Mouse (Mus musculus): ENCODE measurements around the gene Cldn11. TPM values are rescaled to one million over a fixed set of nuclear protein-coding genes. Genes with fewer than 3 reads are reported as not detected.
A peak's percentile ranks its signal among the peaks of the same experiment; 100 is the strongest.

The Cldn11 gene
- polyA plus RNA-seq (2014; fragmentation: Nextera tagmentation; extraction: Ambion mirVana), result 8.7 and 9.6 TPM in 2 replicates

- Histone ChIP-seq H3K9ac (ENCODE audit: low read length) (peak within 1 kb of the TSS; percentile 33; the same call in 1 of the 2 replicates), H3K4me1 (ENCODE audit: control insufficient read depth, insufficient read depth, low read length) (peaks cover 3% of the 10 kb centered on the region; the same call in 1 of the 2 replicates), H3K4me2 (peak within 1 kb of the TSS; percentile 89), H3K9me3 (ENCODE audit: control insufficient read depth, low read length) (no peaks in the 10 kb centered on the region), H3K4me3 (ENCODE audit: low read depth, low read length) (peak within 1 kb of the TSS; percentile 38), H3K36me3 (ENCODE audit: control insufficient read depth, insufficient read depth, low read length) (no peaks in the 10 kb centered on the region), H3K27me3 (ENCODE audit: control insufficient read depth, insufficient read depth, low read length) (peaks cover 14% of the 10 kb centered on the region), H3K27ac (ENCODE audit: low read depth, low read length) (no peak within 1 kb of the TSS)
- WGBS, result under 1% methylated on average over 33 of the region's 33 CpGs
- ATAC-seq (ENCODE audit: low FRiP score) (peak; percentile 90), DNase-seq (ENCODE audit: low spot score, missing footprints) (peak; percentile 94)
These were observed at the start of gene Cldn11 for GRCm38 (mm10) chr3:31149706-31150105. Gene Cldn11 (plus strand): TSS chr3:31149920.

- H3K9me3 ChIP-seq (ENCODE audit: control insufficient read depth, low read length), result no peaks in the 10 kb centered on the region
- peaks cover 44% of the 10 kb centered on the region for H3K4me1 ChIP-seq (ENCODE audit: control insufficient read depth, insufficient read depth, low read length)
- no peak overlapping the region for H3K27ac ChIP-seq (ENCODE audit: low read depth, low read length)
- H3K4me2 ChIP-seq, result peak overlapping the region; percentile 38
- no peaks in the 10 kb centered on the region for H3K27me3 ChIP-seq (ENCODE audit: control insufficient read depth, insufficient read depth, low read length)
- DNase-seq (ENCODE audit: low spot score, missing footprints), result no peak
- 87% methylated on average over 5 of the region's 5 CpGs for WGBS
- H3K36me3 ChIP-seq (ENCODE audit: control insufficient read depth, insufficient read depth, low read length), result no peaks in the 10 kb centered on the region
- peak overlapping the region; percentile 20; the same call in 1 of the 2 replicates for H3K4me3 ChIP-seq (ENCODE audit: low read depth, low read length)
- H3K9ac ChIP-seq (ENCODE audit: low read length), result no peak overlapping the region
- ATAC-seq (ENCODE audit: low FRiP score), result no peak
These were observed 49.7 kb upstream of the Cldn11 start for GRCm38 (mm10) chr3:31100026-31100425.

GRCm38 (mm10) chr3:31100802-31101201 lies 48.9 kb upstream of the Cldn11 start:
- ATAC-seq (ENCODE audit: low FRiP score) (no peak), DNase-seq (ENCODE audit: low spot score, missing footprints) (no peak)
- whole genome bisulfite sequencing, result 93% methylated on average over 3 of the region's 3 CpGs
- no peaks in the 10 kb centered on the region for H3K9me3 ChIP-seq (ENCODE audit: control insufficient read depth, low read length)
- no peak overlapping the region for H3K4me3 ChIP-seq (ENCODE audit: low read depth, low read length)
- no peaks in the 10 kb centered on the region for H3K27me3 ChIP-seq (ENCODE audit: control insufficient read depth, insufficient read depth, low read length)
- H3K4me1 ChIP-seq (ENCODE audit: control insufficient read depth, insufficient read depth, low read length), result peaks cover 44% of the 10 kb centered on the region
- H3K36me3 ChIP-seq (ENCODE audit: control insufficient read depth, insufficient read depth, low read length), result no peaks in the 10 kb centered on the region
- no peak overlapping the region; the same call in 1 of the 2 replicates for H3K4me2 ChIP-seq
- H3K27ac ChIP-seq (ENCODE audit: low read depth, low read length), result no peak overlapping the region
- no peak overlapping the region for H3K9ac ChIP-seq (ENCODE audit: low read length)

- no peaks in the 10 kb centered on the region for H3K27me3 ChIP-seq (ENCODE audit: control insufficient read depth, insufficient read depth, low read length)
- peaks cover 19% of the 10 kb centered on the region for H3K4me1 ChIP-seq (ENCODE audit: control insufficient read depth, insufficient read depth, low read length)
- no peak overlapping the region for H3K4me2 ChIP-seq
- no peak for DNase-seq (ENCODE audit: low spot score, missing footprints)
- WGBS, result 84% methylated on average over 6 of the region's 6 CpGs
- no peaks in the 10 kb centered on the region for H3K9me3 ChIP-seq (ENCODE audit: control insufficient read depth, low read length)
- H3K9ac ChIP-seq (ENCODE audit: low read length), result no peak overlapping the region
- no peak overlapping the region for H3K4me3 ChIP-seq (ENCODE audit: low read depth, low read length)
- no peak overlapping the region for H3K27ac ChIP-seq (ENCODE audit: low read depth, low read length)
- H3K36me3 ChIP-seq (ENCODE audit: control insufficient read depth, insufficient read depth, low read length), result no peaks in the 10 kb centered on the region
- no peak for ATAC-seq (ENCODE audit: low FRiP score)
These were observed 44.8 kb upstream of the Cldn11 start for GRCm38 (mm10) chr3:31104936-31105335.

- H3K4me2 ChIP-seq, result no peak overlapping the region
- H3K4me3 ChIP-seq (ENCODE audit: low read depth, low read length), result no peak overlapping the region
- no peak overlapping the region for H3K9ac ChIP-seq (ENCODE audit: low read length)
- ATAC-seq (ENCODE audit: low FRiP score) (no peak), DNase-seq (ENCODE audit: low spot score, missing footprints) (no peak)
- no peaks in the 10 kb centered on the region for H3K9me3 ChIP-seq (ENCODE audit: control insufficient read depth, low read length)
- H3K27me3 ChIP-seq (ENCODE audit: control insufficient read depth, insufficient read depth, low read length), result no peaks in the 10 kb centered on the region
- no peak overlapping the region for H3K27ac ChIP-seq (ENCODE audit: low read depth, low read length)
- H3K36me3 ChIP-seq (ENCODE audit: control insufficient read depth, insufficient read depth, low read length), result no peaks in the 10 kb centered on the region
- H3K4me1 ChIP-seq (ENCODE audit: control insufficient read depth, insufficient read depth, low read length), result peaks cover 9% of the 10 kb centered on the region; the same call in 1 of the 2 replicates
- WGBS, result 91% methylated on average over 6 of the region's 6 CpGs
These were observed 43.1 kb upstream of the Cldn11 start for GRCm38 (mm10) chr3:31106597-31106996.

DNA sequence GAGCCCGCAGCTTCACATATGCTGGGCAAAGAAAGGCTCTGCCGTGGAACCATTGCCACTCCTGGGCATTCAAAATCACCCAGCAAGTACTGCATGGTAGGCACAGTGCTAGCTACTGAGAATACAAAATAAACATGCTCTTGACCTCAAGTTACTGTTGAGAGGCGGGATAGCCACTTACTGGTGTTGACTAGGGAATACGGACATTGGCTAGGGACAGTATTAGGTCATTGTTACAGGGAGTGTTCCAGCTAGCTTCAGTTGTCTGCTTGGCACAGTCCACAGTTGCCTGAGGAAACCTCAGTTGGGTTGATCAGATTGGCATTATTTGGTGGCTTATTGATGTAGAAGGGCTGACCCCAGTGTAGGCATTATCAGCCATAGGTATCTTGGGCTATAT lies 42.0 kb upstream of the Cldn11 start:
- Histone ChIP-seq H3K9ac (ENCODE audit: low read length) (no peak overlapping the region), H3K4me2 (no peak overlapping the region), H3K4me3 (ENCODE audit: low read depth, low read length) (no peak overlapping the region), H3K9me3 (ENCODE audit: control insufficient read depth, low read length) (no peaks in the 10 kb centered on the region), H3K27ac (ENCODE audit: low read depth, low read length) (no peak overlapping the region), H3K36me3 (ENCODE audit: control insufficient read depth, insufficient read depth, low read length) (no peaks in the 10 kb centered on the region; the same call in 1 of the 2 replicates), H3K27me3 (ENCODE audit: control insufficient read depth, insufficient read depth, low read length) (no peaks in the 10 kb centered on the region), H3K4me1 (ENCODE audit: control insufficient read depth, insufficient read depth, low read length) (0 out of 2 replicates have a peak, but pooled peaks cover 2% of the 10 kb centered on the region)
- 87% methylated on average over 4 of the region's 4 CpGs for WGBS
- ATAC-seq (ENCODE audit: low FRiP score) (no peak), DNase-seq (ENCODE audit: low spot score, missing footprints) (no peak)

DNA sequence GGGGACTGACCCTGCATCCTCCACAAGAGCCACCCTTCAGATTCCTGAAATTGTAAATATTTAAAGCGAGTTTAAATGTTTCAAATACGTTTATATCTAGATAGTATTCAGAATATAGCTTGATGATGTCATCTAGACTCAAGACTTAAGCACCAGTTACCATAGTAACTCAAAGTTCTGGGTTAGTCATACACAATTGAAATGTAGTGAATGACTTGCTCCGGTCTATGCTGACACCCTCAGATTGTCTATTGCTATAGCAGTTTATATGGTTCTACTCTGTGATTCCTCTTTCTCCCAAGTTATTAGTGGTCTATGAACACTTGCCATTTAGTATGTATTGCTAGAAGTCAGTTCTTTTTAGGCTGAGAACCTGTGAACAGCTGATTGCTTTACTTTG lies 40.6 kb upstream of the Cldn11 start:
- H3K9ac ChIP-seq (ENCODE audit: low read length), result no peak overlapping the region
- H3K27ac ChIP-seq (ENCODE audit: low read depth, low read length), result no peak overlapping the region
- 84% methylated on average over 3 of the region's 3 CpGs for WGBS
- no peaks in the 10 kb centered on the region for H3K27me3 ChIP-seq (ENCODE audit: control insufficient read depth, insufficient read depth, low read length)
- H3K36me3 ChIP-seq (ENCODE audit: control insufficient read depth, insufficient read depth, low read length), result peaks cover 10% of the 10 kb centered on the region; the same call in 1 of the 2 replicates
- H3K9me3 ChIP-seq (ENCODE audit: control insufficient read depth, low read length), result no peaks in the 10 kb centered on the region
- DNase-seq (ENCODE audit: low spot score, missing footprints) (no peak), ATAC-seq (ENCODE audit: low FRiP score) (no peak)
- no peak overlapping the region for H3K4me3 ChIP-seq (ENCODE audit: low read depth, low read length)
- H3K4me2 ChIP-seq, result no peak overlapping the region
- 0 out of 2 replicates have a peak, but pooled peaks cover 2% of the 10 kb centered on the region for H3K4me1 ChIP-seq (ENCODE audit: control insufficient read depth, insufficient read depth, low read length)

DNA sequence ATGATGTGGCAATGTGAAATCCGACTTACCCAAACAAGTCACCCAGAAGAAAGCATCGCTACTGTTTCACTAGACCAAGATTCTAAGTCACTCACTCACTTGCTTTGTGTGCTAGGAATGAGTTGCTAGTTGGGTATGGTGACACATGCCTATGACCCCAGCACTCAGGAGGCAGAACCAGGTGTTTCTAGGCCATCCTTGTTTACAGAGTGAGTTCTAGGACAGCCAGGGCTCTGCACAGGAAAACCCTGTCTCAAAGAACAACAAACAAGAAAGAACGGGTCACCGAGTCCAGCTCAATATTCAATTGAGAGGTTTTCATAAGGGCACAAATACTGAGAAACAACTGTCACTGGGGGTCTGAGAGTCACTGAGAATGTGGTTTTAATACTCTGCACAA lies 26.6 kb upstream of the Cldn11 start:
- no peaks in the 10 kb centered on the region for H3K27me3 ChIP-seq (ENCODE audit: control insufficient read depth, insufficient read depth, low read length)
- H3K4me3 ChIP-seq (ENCODE audit: low read depth, low read length), result no peak overlapping the region
- DNase-seq (ENCODE audit: low spot score, missing footprints) (peak; percentile 83), ATAC-seq (ENCODE audit: low FRiP score) (no peak)
- whole genome bisulfite sequencing, result 83% methylated on average over 4 of the region's 4 CpGs
- H3K9ac ChIP-seq (ENCODE audit: low read length), result no peak overlapping the region
- H3K4me2 ChIP-seq, result no peak overlapping the region
- H3K36me3 ChIP-seq (ENCODE audit: control insufficient read depth, insufficient read depth, low read length), result peaks cover 7% of the 10 kb centered on the region
- H3K27ac ChIP-seq (ENCODE audit: low read depth, low read length), result no peak overlapping the region
- no peaks in the 10 kb centered on the region; the same call in 1 of the 2 replicates for H3K4me1 ChIP-seq (ENCODE audit: control insufficient read depth, insufficient read depth, low read length)
- no peaks in the 10 kb centered on the region for H3K9me3 ChIP-seq (ENCODE audit: control insufficient read depth, low read length)

GRCm38 (mm10) chr3:31126303-31126702 lies 23.4 kb upstream of the Cldn11 start:
- ATAC-seq (ENCODE audit: low FRiP score), result no peak
- Histone ChIP-seq H3K4me1 (ENCODE audit: control insufficient read depth, insufficient read depth, low read length) (no peaks in the 10 kb centered on the region; the same call in 1 of the 2 replicates), H3K4me3 (ENCODE audit: low read depth, low read length) (no peak overlapping the region), H3K27ac (ENCODE audit: low read depth, low read length) (no peak overlapping the region), H3K4me2 (no peak overlapping the region), H3K9me3 (ENCODE audit: control insufficient read depth, low read length) (no peaks in the 10 kb centered on the region), H3K36me3 (ENCODE audit: control insufficient read depth, insufficient read depth, low read length) (peaks cover 1% of the 10 kb centered on the region), H3K27me3 (ENCODE audit: control insufficient read depth, insufficient read depth, low read length) (no peaks in the 10 kb centered on the region), H3K9ac (ENCODE audit: low read length) (no peak overlapping the region)
- peak; percentile 60 for DNase-seq (ENCODE audit: low spot score, missing footprints)
- WGBS, result 72% methylated on average over 4 of the region's 4 CpGs

All from midbrain, embryonic 11.5 days (tissue).